Mouse (Mus musculus): ENCODE data around the gene Kif2b. TPM values are rescaled to one million over a fixed set of nuclear protein-coding genes. Genes with fewer than 3 reads are reported as not detected.

Gene Kif2b
- not detected in 2 replicates for polyA plus RNA-seq (2014; fragmentation: Nextera tagmentation; extraction: Ambion mirVana)

- Histone ChIP-seq H3K36me3 (ENCODE audit: control insufficient read depth, insufficient read depth, low read length) (no peaks in the 10 kb centered on the region), H3K9ac (ENCODE audit: low read length) (no peak within 1 kb of the TSS), H3K4me3 (ENCODE audit: low read depth, low read length) (no peak within 1 kb of the TSS), H3K27me3 (ENCODE audit: control insufficient read depth, insufficient read depth, low read length) (no peaks in the 10 kb centered on the region), H3K27ac (ENCODE audit: low read depth, low read length) (no peak within 1 kb of the TSS), H3K4me1 (ENCODE audit: control insufficient read depth, insufficient read depth, low read length) (no peaks in the 10 kb centered on the region), H3K9me3 (ENCODE audit: control insufficient read depth, low read length) (no peaks in the 10 kb centered on the region), H3K4me2 (no peak within 1 kb of the TSS)
- 92% methylated on average over 9 of the region's 9 CpGs for WGBS
- ATAC-seq (ENCODE audit: low FRiP score) (no peak), DNase-seq (ENCODE audit: low spot score, missing footprints) (peak; percentile 86)
These were observed at the start of gene Kif2b for GRCm38 (mm10) chr11:91577317-91577716. TSS of gene Kif2b (minus strand) at chr11:91577558.

- H3K4me3 ChIP-seq (ENCODE audit: low read depth, low read length), result no peak overlapping the region
- H3K27me3 ChIP-seq (ENCODE audit: control insufficient read depth, insufficient read depth, low read length), result no peaks in the 10 kb centered on the region
- no peak overlapping the region for H3K9ac ChIP-seq (ENCODE audit: low read length)
- H3K27ac ChIP-seq (ENCODE audit: low read depth, low read length), result no peak overlapping the region
- no peaks in the 10 kb centered on the region for H3K4me1 ChIP-seq (ENCODE audit: control insufficient read depth, insufficient read depth, low read length)
- H3K36me3 ChIP-seq (ENCODE audit: control insufficient read depth, insufficient read depth, low read length), result no peaks in the 10 kb centered on the region
- ATAC-seq (ENCODE audit: low FRiP score) (no peak), DNase-seq (ENCODE audit: low spot score, missing footprints) (no peak)
- whole genome bisulfite sequencing, result 73% methylated on average over 3 of the region's 3 CpGs
- no peak overlapping the region for H3K4me2 ChIP-seq
- no peaks in the 10 kb centered on the region for H3K9me3 ChIP-seq (ENCODE audit: control insufficient read depth, low read length)
These were observed 15.7 kb upstream of the Kif2b start for GRCm38 (mm10) chr11:91593088-91593487.

- Histone ChIP-seq H3K9ac (ENCODE audit: low read length) (no peak overlapping the region), H3K4me3 (ENCODE audit: low read depth, low read length) (no peak overlapping the region), H3K27ac (ENCODE audit: low read depth, low read length) (no peak overlapping the region), H3K4me2 (no peak overlapping the region), H3K27me3 (ENCODE audit: control insufficient read depth, insufficient read depth, low read length) (no peaks in the 10 kb centered on the region), H3K9me3 (ENCODE audit: control insufficient read depth, low read length) (no peaks in the 10 kb centered on the region), H3K4me1 (ENCODE audit: control insufficient read depth, insufficient read depth, low read length) (no peaks in the 10 kb centered on the region), H3K36me3 (ENCODE audit: control insufficient read depth, insufficient read depth, low read length) (no peaks in the 10 kb centered on the region)
- WGBS, result 86% methylated on average over 19 of the region's 19 CpGs
- DNase-seq (ENCODE audit: low spot score, missing footprints), result no peak
- no peak for ATAC-seq (ENCODE audit: low FRiP score)
These were observed 502 bp downstream of the Kif2b start for GRCm38 (mm10) chr11:91576856-91577255.

GRCm38 (mm10) chr11:91575406-91575805 lies 2.0 kb downstream of the Kif2b start:
- DNase-seq (ENCODE audit: low spot score, missing footprints) (no peak), ATAC-seq (ENCODE audit: low FRiP score) (no peak)
- H3K4me3 ChIP-seq (ENCODE audit: low read depth, low read length), result no peak overlapping the region
- H3K27me3 ChIP-seq (ENCODE audit: control insufficient read depth, insufficient read depth, low read length), result no peaks in the 10 kb centered on the region
- H3K4me2 ChIP-seq, result no peak overlapping the region
- H3K36me3 ChIP-seq (ENCODE audit: control insufficient read depth, insufficient read depth, low read length), result no peaks in the 10 kb centered on the region
- no peak overlapping the region for H3K27ac ChIP-seq (ENCODE audit: low read depth, low read length)
- no peaks in the 10 kb centered on the region for H3K4me1 ChIP-seq (ENCODE audit: control insufficient read depth, insufficient read depth, low read length)
- H3K9me3 ChIP-seq (ENCODE audit: control insufficient read depth, low read length), result no peaks in the 10 kb centered on the region
- WGBS, result 93% methylated on average over 8 of the region's 8 CpGs
- H3K9ac ChIP-seq (ENCODE audit: low read length), result no peak overlapping the region

GRCm38 (mm10) chr11:91574477-91574876 lies 2.9 kb downstream of the Kif2b start:
- Histone ChIP-seq H3K36me3 (ENCODE audit: control insufficient read depth, insufficient read depth, low read length) (no peaks in the 10 kb centered on the region), H3K4me1 (ENCODE audit: control insufficient read depth, insufficient read depth, low read length) (no peaks in the 10 kb centered on the region), H3K9ac (ENCODE audit: low read length) (no peak overlapping the region), H3K9me3 (ENCODE audit: control insufficient read depth, low read length) (no peaks in the 10 kb centered on the region), H3K27me3 (ENCODE audit: control insufficient read depth, insufficient read depth, low read length) (no peaks in the 10 kb centered on the region), H3K27ac (ENCODE audit: low read depth, low read length) (no peak overlapping the region), H3K4me2 (no peak overlapping the region), H3K4me3 (ENCODE audit: low read depth, low read length) (no peak overlapping the region)
- DNase-seq (ENCODE audit: low spot score, missing footprints), result no peak
- ATAC-seq (ENCODE audit: low FRiP score), result no peak
- 74% methylated on average over 3 of the region's 3 CpGs for WGBS

GRCm38 (mm10) chr11:91530737-91531136 lies 46.6 kb downstream of the Kif2b start:
- Histone ChIP-seq H3K27me3 (ENCODE audit: control insufficient read depth, insufficient read depth, low read length) (no peaks in the 10 kb centered on the region), H3K9me3 (ENCODE audit: control insufficient read depth, low read length) (no peaks in the 10 kb centered on the region), H3K4me3 (ENCODE audit: low read depth, low read length) (no peak overlapping the region), H3K4me2 (no peak overlapping the region), H3K9ac (ENCODE audit: low read length) (no peak overlapping the region), H3K4me1 (ENCODE audit: control insufficient read depth, insufficient read depth, low read length) (no peaks in the 10 kb centered on the region), H3K36me3 (ENCODE audit: control insufficient read depth, insufficient read depth, low read length) (no peaks in the 10 kb centered on the region), H3K27ac (ENCODE audit: low read depth, low read length) (no peak overlapping the region)
- no peak for DNase-seq (ENCODE audit: low spot score, missing footprints)
- 86% methylated on average over 4 of the region's 4 CpGs for WGBS
- ATAC-seq (ENCODE audit: low FRiP score), result no peak
